Mouse (Mus musculus): Measurements from ENCODE around the gene Rnf144b. TPM values are rescaled to one million over a fixed set of nuclear protein-coding genes. Genes with fewer than 3 reads are reported as not detected.

The Rnf144b gene
- polyA plus RNA-seq, 1 experiment = 15.1 TPM

DNA sequence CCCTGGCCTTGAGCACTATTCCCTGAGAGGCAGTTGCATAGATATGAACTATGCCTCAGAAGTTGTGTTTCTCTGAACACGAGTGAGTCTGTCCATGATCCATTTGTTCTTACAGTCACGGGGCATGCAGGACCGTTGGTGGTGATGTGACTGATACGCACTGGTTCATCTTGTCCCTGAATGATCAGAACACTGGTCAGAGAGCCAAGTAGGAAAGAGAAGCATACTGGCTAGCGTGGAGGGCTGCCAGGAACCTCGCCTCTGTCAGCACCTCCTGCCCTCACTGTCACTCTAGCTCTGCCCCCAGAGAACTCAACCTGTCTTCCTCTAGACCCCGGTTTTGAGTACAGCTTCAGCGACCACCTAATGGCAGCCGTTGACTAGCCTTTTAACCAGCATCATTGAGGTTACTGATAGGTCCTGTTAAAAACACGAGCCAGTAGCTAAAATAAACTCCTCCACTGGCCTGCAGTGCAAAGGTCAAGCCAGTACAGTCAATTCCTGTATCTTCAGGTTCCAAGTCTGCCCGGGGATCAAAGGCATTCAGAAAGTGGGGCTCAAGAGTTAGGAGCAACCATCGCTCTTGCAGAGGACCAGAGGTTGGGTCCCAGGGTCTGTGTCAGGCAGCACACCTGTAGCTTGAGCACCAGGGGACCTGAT is 77.7 kb downstream of the Rnf144b start:
- H3K4me3 ChIP-seq (ENCODE audit: insufficient read depth, low read length) = no peak overlapping the region
- no peak for TF ChIP-seq POLR2A (IDR thresholded peaks at IDR 0.05; ENCODE audit: extremely low read depth, insufficient read depth, low read length)
- H3K4me1 ChIP-seq (ENCODE audit: control insufficient read depth, insufficient read depth, low read length) = 0 out of 2 replicates have a peak, but pooled peaks cover 1% of the 10 kb centered on the region
- H3K27ac ChIP-seq (ENCODE audit: insufficient read depth, low read length) = no peak overlapping the region

DNA sequence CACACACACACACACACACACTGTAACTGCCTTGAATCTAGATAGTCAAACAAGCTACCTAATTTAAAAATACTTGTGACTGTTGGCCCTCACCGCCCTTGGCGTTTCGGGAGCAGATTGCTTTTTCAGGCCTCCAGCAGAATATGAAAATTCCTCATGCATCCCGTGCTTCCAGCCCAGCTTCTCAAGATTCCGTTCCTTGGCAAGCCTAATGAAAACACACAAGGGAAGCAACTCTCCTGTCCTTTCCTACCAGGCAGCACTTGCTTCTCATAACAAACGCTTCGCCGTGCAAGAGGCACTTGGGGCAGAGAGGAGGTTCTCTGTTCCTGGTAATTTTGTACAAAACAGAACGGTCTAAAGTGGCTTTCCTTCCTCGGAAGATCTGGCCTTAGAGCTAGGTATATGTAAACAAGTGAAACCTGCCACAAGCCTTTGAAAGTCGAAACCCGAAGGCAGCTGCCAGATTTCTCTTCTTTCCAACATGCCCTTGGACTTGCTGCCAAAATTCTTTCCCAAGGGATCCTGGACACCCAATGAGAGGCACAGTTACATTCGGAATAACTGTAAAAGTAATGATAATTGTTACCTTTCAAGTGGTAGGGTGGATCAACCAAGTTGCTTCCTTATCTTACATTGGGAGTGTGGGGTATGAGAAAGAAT is 79.6 kb downstream of the Rnf144b start:
- Histone ChIP-seq H3K4me1 (ENCODE audit: control insufficient read depth, insufficient read depth, low read length) (0 out of 2 replicates have a peak, but pooled peaks cover 1% of the 10 kb centered on the region), H3K4me3 (ENCODE audit: insufficient read depth, low read length) (no peak overlapping the region), H3K27ac (ENCODE audit: insufficient read depth, low read length) (no peak overlapping the region)
- TF ChIP-seq CTCF (IDR thresholded peaks at IDR 0.05; ENCODE audit: extremely low read depth, insufficient read depth, low read length) = no peak
- no peak for TF ChIP-seq POLR2A (IDR thresholded peaks at IDR 0.05; ENCODE audit: extremely low read depth, insufficient read depth, low read length)

DNA sequence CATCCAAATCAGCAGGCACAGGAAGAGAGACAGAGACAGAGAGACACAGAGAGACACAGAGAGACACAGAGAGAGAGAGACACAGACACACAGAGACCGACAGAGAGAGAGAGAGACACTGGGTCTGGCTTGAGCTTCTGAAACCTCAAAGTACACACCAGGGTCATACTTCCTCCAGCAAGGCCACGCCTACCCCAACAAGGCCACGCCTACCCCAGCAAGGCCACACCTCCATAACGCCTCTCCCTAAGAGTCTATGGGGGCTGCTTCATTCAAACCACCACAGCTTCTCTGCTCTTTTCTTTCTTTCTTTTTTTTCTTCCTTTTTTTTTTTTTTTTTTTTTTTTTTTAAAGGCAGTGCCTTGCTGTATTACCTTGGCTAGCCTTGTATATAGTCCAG is 88.0 kb downstream of the Rnf144b start:
- no peak for TF ChIP-seq POLR2A (IDR thresholded peaks at IDR 0.05; ENCODE audit: extremely low read depth, insufficient read depth, low read length)
- H3K27ac ChIP-seq (ENCODE audit: insufficient read depth, low read length) = no peak overlapping the region
- H3K4me3 ChIP-seq (ENCODE audit: insufficient read depth, low read length) = no peak overlapping the region
- H3K4me1 ChIP-seq (ENCODE audit: control insufficient read depth, insufficient read depth, low read length) = no peaks in the 10 kb centered on the region

DNA sequence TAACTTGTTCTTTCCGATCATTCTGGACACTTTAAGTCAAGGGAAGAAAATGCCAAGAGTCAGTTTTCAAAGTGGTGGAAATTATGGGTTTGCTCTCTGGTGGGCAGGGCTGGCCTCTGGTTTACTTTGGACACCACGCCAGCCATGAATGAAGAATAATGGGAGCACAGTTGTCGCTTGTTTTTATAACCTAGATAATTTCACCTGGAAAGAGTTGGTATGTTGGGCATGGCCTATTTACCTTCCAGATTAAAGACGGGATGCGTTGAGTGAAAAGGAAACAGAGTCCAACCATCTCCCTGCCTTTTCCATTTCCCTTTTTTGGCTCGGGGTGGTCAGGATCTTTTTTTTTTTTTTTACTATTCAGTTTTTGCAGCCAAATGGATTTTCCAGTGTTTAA is 88.5 kb downstream of the Rnf144b start:
- no peak overlapping the region for H3K27ac ChIP-seq (ENCODE audit: insufficient read depth, low read length)
- TF ChIP-seq POLR2A (IDR thresholded peaks at IDR 0.05; ENCODE audit: extremely low read depth, insufficient read depth, low read length) (no peak), CTCF (IDR thresholded peaks at IDR 0.05; ENCODE audit: extremely low read depth, insufficient read depth, low read length) (no peak)
- H3K4me3 ChIP-seq (ENCODE audit: insufficient read depth, low read length) = no peak overlapping the region
- H3K4me1 ChIP-seq (ENCODE audit: control insufficient read depth, insufficient read depth, low read length) = no peaks in the 10 kb centered on the region

DNA sequence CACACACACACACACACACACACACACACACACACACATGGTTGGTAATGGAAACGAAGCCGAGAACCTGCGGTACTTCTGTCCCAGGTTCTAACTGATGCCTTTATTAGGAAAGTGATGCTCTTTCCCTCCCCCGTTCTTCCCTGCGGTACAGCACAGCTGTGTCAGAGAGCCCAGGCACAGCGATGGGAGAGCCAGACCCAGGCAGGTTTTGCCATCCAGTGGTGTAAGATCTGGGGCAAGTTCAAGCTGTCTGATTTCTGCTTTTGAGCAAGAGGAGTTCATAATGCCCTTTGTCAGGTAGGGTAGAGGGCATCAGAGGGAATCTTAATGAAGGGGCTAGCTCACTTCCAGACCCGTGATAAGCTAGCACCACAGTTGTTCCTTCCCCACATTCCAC is 89.1 kb downstream of the Rnf144b start:
- no peak for TF ChIP-seq POLR2A (IDR thresholded peaks at IDR 0.05; ENCODE audit: extremely low read depth, insufficient read depth, low read length)
- no peak for TF ChIP-seq CTCF (IDR thresholded peaks at IDR 0.05; ENCODE audit: extremely low read depth, insufficient read depth, low read length)
- H3K27ac ChIP-seq (ENCODE audit: insufficient read depth, low read length) = no peak overlapping the region

DNA sequence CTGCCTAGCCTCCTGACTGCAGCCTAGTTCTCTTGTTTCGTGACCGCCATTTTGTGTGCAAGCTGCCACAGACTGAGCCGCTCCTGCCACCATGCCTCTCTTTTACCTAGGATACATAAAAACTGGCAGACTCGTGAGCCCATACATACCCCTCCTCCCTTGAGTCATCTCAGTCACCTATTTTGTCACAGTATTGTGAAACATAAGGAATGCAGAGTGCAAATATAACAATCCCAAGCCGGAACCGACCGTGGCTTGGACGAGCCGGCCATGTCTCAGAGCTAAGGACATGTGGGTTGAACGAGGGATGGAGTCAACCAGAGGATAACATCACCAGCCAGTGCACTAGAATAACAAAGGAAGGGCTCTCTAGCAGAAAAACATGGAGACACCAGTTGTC is 91.4 kb downstream of the Rnf144b start:
- H3K4me3 ChIP-seq (ENCODE audit: insufficient read depth, low read length) = no peak overlapping the region
- TF ChIP-seq POLR2A (IDR thresholded peaks at IDR 0.05; ENCODE audit: extremely low read depth, insufficient read depth, low read length) (no peak), CTCF (IDR thresholded peaks at IDR 0.05; ENCODE audit: extremely low read depth, insufficient read depth, low read length) (no peak)
- H3K27ac ChIP-seq (ENCODE audit: insufficient read depth, low read length) = no peak overlapping the region
- H3K4me1 ChIP-seq (ENCODE audit: control insufficient read depth, insufficient read depth, low read length) = no peaks in the 10 kb centered on the region

More for the DNA sequence above, 89.1 kb downstream of the Rnf144b start:
- Histone ChIP-seq H3K4me3 (ENCODE audit: insufficient read depth, low read length) (no peak overlapping the region), H3K4me1 (ENCODE audit: control insufficient read depth, insufficient read depth, low read length) (no peaks in the 10 kb centered on the region)

DNA sequence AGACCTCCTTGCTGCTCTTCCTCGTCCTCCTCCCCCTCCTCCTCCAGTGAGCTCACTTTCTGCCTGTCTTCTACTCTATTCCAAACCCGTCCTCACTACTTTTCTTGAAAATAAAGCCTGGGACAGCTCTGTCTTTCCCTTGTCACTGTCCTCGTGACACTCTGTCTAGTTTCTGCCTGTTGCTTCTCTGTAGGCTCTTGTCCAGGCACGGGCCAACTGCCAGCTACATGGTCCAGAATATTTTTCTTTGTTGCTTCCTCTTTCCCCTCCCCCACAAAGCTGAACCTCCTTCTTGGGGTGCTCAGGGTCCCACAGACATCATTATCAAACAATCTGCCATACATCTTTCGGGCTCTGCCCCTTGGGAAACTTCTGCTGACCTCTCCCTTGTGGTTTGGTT is 92.4 kb downstream of the Rnf144b start:
- H3K4me1 ChIP-seq (ENCODE audit: control insufficient read depth, insufficient read depth, low read length) = no peaks in the 10 kb centered on the region
- no peak overlapping the region for H3K4me3 ChIP-seq (ENCODE audit: insufficient read depth, low read length)
- TF ChIP-seq CTCF (IDR thresholded peaks at IDR 0.05; ENCODE audit: extremely low read depth, insufficient read depth, low read length) = no peak
- peak overlapping the region; percentile 8; the same call in 1 of the 2 replicates for H3K27ac ChIP-seq (ENCODE audit: insufficient read depth, low read length)

DNA sequence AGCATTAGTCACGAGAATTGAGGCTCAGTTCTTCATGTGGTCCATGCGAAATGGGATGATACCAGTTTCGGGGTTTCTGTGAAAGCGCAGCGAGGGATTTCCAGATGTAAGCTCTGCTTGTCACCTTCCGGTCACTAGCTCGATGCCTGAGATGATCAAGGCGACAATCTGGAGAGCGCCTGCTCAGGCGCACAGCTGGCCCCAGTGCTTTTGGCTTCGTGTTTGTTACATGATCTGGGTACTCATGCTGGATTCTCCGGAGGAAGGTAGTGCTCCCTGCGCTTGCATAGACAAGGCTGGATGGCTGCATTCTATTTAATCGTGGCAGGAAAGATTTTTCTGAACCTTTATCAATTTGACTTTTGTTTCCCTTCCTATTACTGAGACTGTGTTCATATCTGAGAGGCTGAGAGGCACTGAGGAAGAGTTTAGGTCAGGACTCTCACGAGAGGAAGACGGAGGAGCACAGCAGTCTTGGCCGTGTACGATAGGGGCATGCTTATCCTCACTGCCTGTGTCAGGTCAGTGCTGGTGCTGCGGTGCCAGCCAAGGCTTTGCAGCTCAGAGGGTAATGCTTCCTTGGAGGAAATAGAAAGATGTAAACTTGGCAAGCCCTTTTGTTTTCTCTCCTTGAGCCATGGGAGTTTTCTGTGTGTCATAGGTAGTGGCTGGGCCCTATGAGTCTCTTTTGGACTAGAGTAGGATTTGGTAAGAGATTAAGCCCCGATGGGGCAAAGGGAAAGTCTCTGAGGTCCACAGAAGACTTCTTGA is 93.5 kb downstream of the Rnf144b start:
- H3K4me3 ChIP-seq (ENCODE audit: insufficient read depth, low read length) = no peak overlapping the region
- no peak overlapping the region for H3K27ac ChIP-seq (ENCODE audit: insufficient read depth, low read length)
- no peaks in the 10 kb centered on the region for H3K4me1 ChIP-seq (ENCODE audit: control insufficient read depth, insufficient read depth, low read length)
- TF ChIP-seq CTCF (IDR thresholded peaks at IDR 0.05; ENCODE audit: extremely low read depth, insufficient read depth, low read length) (no peak), POLR2A (IDR thresholded peaks at IDR 0.05; ENCODE audit: extremely low read depth, insufficient read depth, low read length) (no peak)

DNA sequence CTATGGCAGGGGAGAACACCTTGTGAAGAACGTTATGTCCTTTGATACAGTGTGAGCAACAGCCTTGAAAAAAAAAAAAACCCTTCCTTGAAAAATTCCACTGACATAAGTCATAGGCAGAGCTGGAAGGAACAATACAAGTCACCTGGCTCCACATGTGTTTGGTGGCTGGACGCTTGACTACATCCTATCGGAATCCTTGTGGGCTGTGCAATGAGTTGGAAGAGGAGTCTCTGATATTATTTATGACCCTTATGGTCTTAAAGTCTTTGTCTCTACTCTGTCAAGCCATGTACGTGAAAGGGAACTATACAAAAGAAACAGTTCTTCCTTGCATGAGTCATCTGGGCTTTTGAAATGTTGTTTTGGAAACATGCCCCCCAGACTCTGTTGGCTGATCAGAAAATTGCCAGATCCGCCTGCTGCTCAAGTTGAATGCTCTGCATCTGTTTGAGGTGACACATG is 94.7 kb downstream of the Rnf144b start:
- TF ChIP-seq POLR2A (IDR thresholded peaks at IDR 0.05; ENCODE audit: extremely low read depth, insufficient read depth, low read length) (no peak), CTCF (IDR thresholded peaks at IDR 0.05; ENCODE audit: extremely low read depth, insufficient read depth, low read length) (no peak)
- Histone ChIP-seq H3K27ac (ENCODE audit: insufficient read depth, low read length) (peak overlapping the region; percentile 17; the same call in 1 of the 2 replicates), H3K4me3 (ENCODE audit: insufficient read depth, low read length) (no peak overlapping the region), H3K4me1 (ENCODE audit: control insufficient read depth, insufficient read depth, low read length) (no peaks in the 10 kb centered on the region)
